Mouse (Mus musculus) bone marrow macrophage, adult 2 months (primary cell): ENCODE results near the gene Lrsam1.

Experiments
- CTCF ChIP-seq: IDR thresholded peaks from 2 replicates; pipeline ENCODE4 v1.5.1; 2012; ENCODE audit warnings: low read depth, mild to moderate bottlenecking, low read length, moderate library complexity
- POLR2A ChIP-seq: IDR thresholded peaks from 2 replicates; pipeline ENCODE4 v1.6.1; 2012; ENCODE audit warnings: mild to moderate bottlenecking, low read depth, low read length, borderline replicate concordance

DNA sequence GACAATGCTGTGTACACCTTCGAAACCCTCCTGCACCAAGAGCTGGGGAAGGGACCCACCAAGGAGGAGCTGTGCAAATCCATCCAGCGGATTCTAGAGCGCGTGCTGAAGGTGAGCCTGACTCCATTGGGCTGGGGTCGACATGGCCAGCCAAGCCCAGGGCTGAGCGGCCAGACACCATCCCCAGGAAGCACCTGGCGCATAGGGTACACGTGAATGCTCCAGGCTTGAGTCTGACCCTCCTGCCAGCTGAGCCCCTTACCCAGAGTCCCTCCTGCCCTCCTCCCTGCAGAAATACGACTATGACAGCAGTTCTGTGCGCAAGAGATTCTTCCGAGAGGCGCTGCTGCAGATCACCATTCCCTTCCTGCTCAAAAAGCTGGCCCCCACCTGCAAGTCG, 38.9 kb downstream of the Lrsam1 start:
- TF ChIP-seq CTCF (no peak), POLR2A (no peak)
